Mouse (Mus musculus) kidney, postnatal 0 days (tissue): ENCODE data around the gene 1600002K03Rik. TPM values are rescaled to one million over a fixed set of nuclear protein-coding genes. Genes with fewer than 3 reads are reported as not detected.

Source experiments
- ATAC-seq: fragments of 200-750 bp; cut with Nextera tagmentation; replicated peaks from 2 replicates; pipeline ENCODE4 v1.8.0; 2017; ENCODE audit warnings: low read depth, moderate number of reproducible peaks, moderate TSS enrichment, moderate library complexity; ENCODE audit not compliant: low FRiP score
- DNase-seq: peaks from one replicate; pipeline ENCODE4 v3.0.0-alpha.2; 2016; ENCODE audit warnings: low spot score
- H3K27ac ChIP-seq: fragments of 300-500 bp; sonication (generic); 2 replicates; pipeline ENCODE4 v1.5.1; 2014; ENCODE audit warnings: mild to moderate bottlenecking
- H3K27me3 ChIP-seq: fragments of 300-500 bp; sonication (generic); 2 replicates; pipeline ENCODE4 v1.6.1; 2014; ENCODE audit warnings: low read length, mixed read lengths; ENCODE audit not compliant: insufficient read depth
- H3K36me3 ChIP-seq: fragments of 300-500 bp; sonication (generic); 2 replicates; pipeline ENCODE4 v1.6.1; 2014; ENCODE audit warnings: low read length, mixed read lengths; ENCODE audit not compliant: insufficient read depth
- H3K4me1 ChIP-seq: fragments of 300-500 bp; sonication (generic); replicated peaks from 2 replicates; pipeline ENCODE4 v1.6.1; 2014; ENCODE audit warnings: antibody characterized with exemption, low read length, mixed read lengths; ENCODE audit not compliant: insufficient read depth
- H3K4me2 ChIP-seq: fragments of 300-500 bp; sonication (generic); 2 replicates; pipeline ENCODE4 v1.6.1; 2014; ENCODE audit warnings: mild to moderate bottlenecking, low read length, moderate library complexity, mixed read lengths
- H3K4me3 ChIP-seq: fragments of 300-500 bp; sonication (generic); replicated peaks from 2 replicates; pipeline ENCODE4 v1.5.1; 2014; ENCODE audit warnings: low read depth, low read length
- H3K9ac ChIP-seq: fragments of 300-500 bp; sonication (generic); 2 replicates; pipeline ENCODE4 v1.6.1; 2014; ENCODE audit warnings: low read depth, low read length
- H3K9me3 ChIP-seq: fragments of 300-500 bp; sonication (generic); replicated peaks from 2 replicates; pipeline ENCODE4 v1.6.1; 2016; ENCODE audit warnings: low read length, inconsistent platforms, mixed read lengths
- CTCF ChIP-seq: IDR thresholded peaks from 2 replicates; pipeline ENCODE4 v1.5.1; 2016; ENCODE audit warnings: antibody characterized with exemption, low read depth, mild to moderate bottlenecking, moderate library complexity
- WGBS: fragments of 180-500 bp; shearing (Covaris S2); extraction: QIAGEN DNeasy Blood & Tissue Kit; methylation state at CpG from one replicate; pipeline ENCODE4 v1.1.7; 2014; 5-methylcytosine and 5-hydroxymethylcytosine counted together
- polyA plus RNA-seq: library from polyadenylated mRNA; unstranded; fragments of >200 nt; fragmentation: Nextera tagmentation; extraction: Ambion mirVana; gene quantifications from 2 replicates; pipeline ENCODE4 v1.2.1, GENCODE M21; 2015

1600002K03Rik gene
- polyA plus RNA-seq, 1 experiment from 2014 or later, result 11.0 TPM

- ATAC-seq (no peak), DNase-seq (no peak)
- WGBS, result 91% methylated on average over 12 of the region's 12 CpGs
- Histone ChIP-seq H3K9me3 (no peaks in the 10 kb centered on the region), H3K4me3 (no peak overlapping the region), H3K36me3 (peaks cover 24% of the 10 kb centered on the region), H3K27me3 (no peaks in the 10 kb centered on the region), H3K9ac (no peak overlapping the region), H3K27ac (no peak overlapping the region), H3K4me1 (peaks cover 19% of the 10 kb centered on the region), H3K4me2 (no peak overlapping the region)
- TF ChIP-seq CTCF, result no peak
These were observed 28.6 kb upstream of the 1600002K03Rik start for GRCm38 (mm10) chr10:80144159-80144558.

GRCm38 (mm10) chr10:80144864-80145838 lies 27.6 kb upstream of the 1600002K03Rik start:
- WGBS, result 72% methylated on average over 20 of the region's 20 CpGs
- peak; percentile 77 for DNase-seq
- no peak overlapping the region for H3K4me2 ChIP-seq

GRCm38 (mm10) chr10:80145896-80146295 lies 26.8 kb upstream of the 1600002K03Rik start:
- 84% methylated on average over 6 of the region's 6 CpGs for WGBS
- Histone ChIP-seq H3K27ac (peak overlapping the region; percentile 100), H3K36me3 (peaks cover 28% of the 10 kb centered on the region), H3K9ac (no peak overlapping the region), H3K27me3 (no peaks in the 10 kb centered on the region), H3K4me3 (no peak overlapping the region), H3K4me2 (no peak overlapping the region), H3K4me1 (peaks cover 16% of the 10 kb centered on the region), H3K9me3 (no peaks in the 10 kb centered on the region)
- no peak for ATAC-seq
- TF ChIP-seq CTCF, result no peak
- DNase-seq, result no peak

More at GRCm38 (mm10) chr10:80144864-80145838, 27.6 kb upstream of the 1600002K03Rik start:
- Histone ChIP-seq H3K4me1 (peaks cover 16% of the 10 kb centered on the region), H3K27ac (peak overlapping the region; percentile 100; the same call in 1 of the 2 replicates), H3K27me3 (no peaks in the 10 kb centered on the region), H3K36me3 (peaks cover 28% of the 10 kb centered on the region), H3K9me3 (no peaks in the 10 kb centered on the region), H3K9ac (no peak overlapping the region), H3K4me3 (no peak overlapping the region)
- ATAC-seq, result no peak
- TF ChIP-seq CTCF, result peak; percentile 91

- Histone ChIP-seq H3K9ac (0 out of 2 replicates have a peak overlapping the region, but pooled peaks have one; percentile 0), H3K4me2 (no peak overlapping the region), H3K36me3 (peaks cover 28% of the 10 kb centered on the region), H3K9me3 (no peaks in the 10 kb centered on the region), H3K4me3 (no peak overlapping the region), H3K27ac (peak overlapping the region; percentile 100), H3K27me3 (no peaks in the 10 kb centered on the region), H3K4me1 (peaks cover 16% of the 10 kb centered on the region)
- 71% methylated on average over 4 of the region's 4 CpGs for WGBS
- ATAC-seq, result no peak
- no peak for TF ChIP-seq CTCF
- no peak for DNase-seq
These were observed 26.2 kb upstream of the 1600002K03Rik start for GRCm38 (mm10) chr10:80146568-80147011.

- no peaks in the 10 kb centered on the region for H3K9me3 ChIP-seq
- peak overlapping the region; percentile 58; the same call in 1 of the 2 replicates for H3K4me2 ChIP-seq
- H3K27me3 ChIP-seq, result no peaks in the 10 kb centered on the region
- H3K4me1 ChIP-seq, result peaks cover 19% of the 10 kb centered on the region
- no peak for DNase-seq
- no peak for ATAC-seq
- peak overlapping the region; percentile 100 for H3K27ac ChIP-seq
- 63% methylated on average over 5 of the region's 5 CpGs for WGBS
- TF ChIP-seq CTCF, result no peak
- H3K4me3 ChIP-seq, result peak overlapping the region; percentile 99; the same call in 1 of the 2 replicates
- peaks cover 28% of the 10 kb centered on the region for H3K36me3 ChIP-seq
- H3K9ac ChIP-seq, result peak overlapping the region; percentile 77; the same call in 1 of the 2 replicates
These were observed 25.5 kb upstream of the 1600002K03Rik start for GRCm38 (mm10) chr10:80147146-80147718.
